Mouse (Mus musculus) small intestine, adult 2 months (tissue): ENCODE data around the gene Olfr550.

Experiments used
- CTCF ChIP-seq: fragments of 200-500 bp; IDR thresholded peaks from 2 replicates; pipeline ENCODE4 v1.5.1; 2012; ENCODE audit warnings: low read depth, mild to moderate bottlenecking, control low read depth, inconsistent platforms, low read length, moderate library complexity, mixed read lengths; ENCODE audit not compliant: insufficient replicate concordance, insufficient read length; ENCODE audit errors: extremely low read depth
- POLR2A ChIP-seq: fragments of 200-500 bp; IDR thresholded peaks from 2 replicates; pipeline ENCODE4 v1.6.1; 2012; ENCODE audit warnings: low read depth, mild to moderate bottlenecking, control low read depth, inconsistent platforms, low read length, moderate library complexity

- TF ChIP-seq CTCF = no peak
- TF ChIP-seq POLR2A = no peak
These were observed 42.2 kb upstream of the Olfr550 start for GRCm38 (mm10) chr7:102529052-102529451.
